Mouse (Mus musculus): Measurements from ENCODE around the gene Cdyl2. TPM values are rescaled to one million over a fixed set of nuclear protein-coding genes. Genes with fewer than 3 reads are reported as not detected.

Cdyl2 gene
- polyA plus RNA-seq, 1 experiment, result 3.2 TPM

DNA sequence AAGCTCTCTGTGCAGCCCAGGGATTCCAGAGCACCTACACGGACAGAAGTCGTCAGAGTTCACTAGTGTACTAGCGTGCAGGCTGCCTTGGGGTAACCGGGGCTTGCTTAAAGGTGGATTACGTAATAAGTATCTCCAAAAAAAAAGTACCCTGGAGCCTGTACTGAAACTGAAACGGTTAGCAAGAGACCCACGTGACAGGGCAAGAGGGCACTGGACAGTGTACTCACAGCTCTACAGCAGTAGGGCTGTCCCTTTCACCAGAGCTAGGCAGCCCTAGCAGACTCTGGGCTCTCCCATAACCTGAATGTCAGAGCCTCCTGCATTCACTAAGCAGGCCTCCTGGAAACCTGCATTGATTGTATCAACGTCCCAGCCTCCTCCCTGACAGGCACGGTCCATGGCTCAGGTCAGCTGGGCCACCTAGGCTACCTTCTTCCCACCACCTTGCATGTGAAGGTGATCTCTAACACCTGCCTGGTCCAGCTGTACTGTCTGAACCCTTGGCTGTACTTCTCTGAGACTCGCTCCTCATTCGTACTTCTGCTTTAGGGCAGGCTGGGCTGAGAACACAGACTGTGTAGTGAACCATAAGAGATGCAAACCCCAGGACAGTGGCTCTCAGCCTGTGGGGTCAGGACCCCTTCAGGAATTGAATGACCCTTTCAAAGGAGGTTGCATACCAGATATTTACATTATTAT lies 151.3 kb downstream of the Cdyl2 start:
- TF ChIP-seq CTCF (IDR thresholded peaks at IDR 0.05; ENCODE audit: borderline replicate concordance, extremely low read depth, insufficient read depth, insufficient read length), result no peak
- no peak for TF ChIP-seq POLR2A (IDR thresholded peaks at IDR 0.05; ENCODE audit: borderline replicate concordance, extremely low read depth, insufficient read depth, insufficient read length, poor library complexity, severe bottlenecking)
- no peak for DNase-seq (ENCODE audit: low read depth)

DNA sequence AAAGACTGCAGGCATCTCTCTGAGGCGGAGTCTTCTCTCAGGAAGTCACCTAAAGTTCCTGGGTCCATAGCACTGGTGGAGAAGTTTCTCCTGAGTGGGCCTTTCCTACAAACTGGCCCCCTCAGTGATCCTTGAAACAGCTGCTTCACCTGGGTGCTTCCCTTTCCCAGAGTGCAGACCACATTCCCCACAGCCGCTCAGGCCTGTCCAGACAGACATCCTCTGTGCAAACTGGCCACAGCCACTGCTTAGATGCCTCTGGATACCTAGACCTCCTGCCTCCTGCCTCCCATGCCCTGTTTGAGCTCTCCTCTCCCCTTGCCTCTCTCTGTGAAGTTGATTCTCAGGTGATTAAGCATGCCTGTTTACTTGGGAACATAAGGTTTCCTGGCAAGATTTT lies 156.1 kb downstream of the Cdyl2 start:
- TF ChIP-seq CTCF (IDR thresholded peaks at IDR 0.05; ENCODE audit: borderline replicate concordance, extremely low read depth, insufficient read depth, insufficient read length), result no peak
- TF ChIP-seq POLR2A (IDR thresholded peaks at IDR 0.05; ENCODE audit: borderline replicate concordance, extremely low read depth, insufficient read depth, insufficient read length, poor library complexity, severe bottlenecking), result no peak
- no peak for DNase-seq (ENCODE audit: low read depth)

DNA sequence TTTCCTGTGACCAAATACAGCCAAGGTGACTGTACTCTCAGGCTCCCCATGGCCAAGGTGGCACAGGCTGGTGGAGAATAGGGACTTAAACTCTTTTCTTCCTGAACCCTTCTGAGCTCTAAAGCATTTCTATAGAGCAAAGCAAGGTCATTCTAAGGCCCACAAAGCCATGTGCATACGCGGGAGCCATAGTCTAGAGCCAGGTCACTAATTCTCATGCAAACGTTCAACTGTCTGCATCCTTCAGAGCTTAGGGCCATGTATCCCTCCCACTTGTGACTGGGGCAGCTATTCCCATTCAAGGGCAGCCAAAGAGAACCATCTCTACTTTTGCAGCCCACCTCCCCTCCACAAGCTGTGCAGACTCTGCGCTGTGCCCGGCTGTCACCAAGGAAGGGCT lies 159.7 kb downstream of the Cdyl2 start:
- DNase-seq (ENCODE audit: low read depth), result no peak
- TF ChIP-seq CTCF (IDR thresholded peaks at IDR 0.05; ENCODE audit: borderline replicate concordance, extremely low read depth, insufficient read depth, insufficient read length) (no peak), POLR2A (IDR thresholded peaks at IDR 0.05; ENCODE audit: borderline replicate concordance, extremely low read depth, insufficient read depth, insufficient read length, poor library complexity, severe bottlenecking) (no peak)

DNA sequence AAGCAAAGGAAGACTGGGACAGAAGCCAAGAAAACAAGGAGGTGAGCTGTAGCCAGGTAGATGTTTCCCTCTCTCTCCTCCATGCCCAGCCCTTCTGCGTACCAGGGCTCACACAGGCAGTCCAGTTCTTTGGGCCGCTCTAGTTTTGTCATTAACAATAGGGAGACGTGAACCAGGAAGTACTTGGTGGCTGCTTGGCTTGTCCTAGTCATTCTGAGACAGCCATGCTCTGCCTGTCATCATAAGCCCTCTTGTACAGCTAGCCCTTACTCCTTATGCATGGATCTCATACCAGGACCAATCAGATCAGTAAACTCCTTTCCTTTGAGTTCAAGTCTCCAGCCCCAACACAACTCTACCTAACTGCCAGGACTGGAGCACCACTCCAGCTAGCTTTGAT lies 180.0 kb downstream of the Cdyl2 start:
- no peak for DNase-seq (ENCODE audit: low read depth)
- TF ChIP-seq CTCF (IDR thresholded peaks at IDR 0.05; ENCODE audit: borderline replicate concordance, extremely low read depth, insufficient read depth, insufficient read length), result no peak
- no peak for TF ChIP-seq POLR2A (IDR thresholded peaks at IDR 0.05; ENCODE audit: borderline replicate concordance, extremely low read depth, insufficient read depth, insufficient read length, poor library complexity, severe bottlenecking)

DNA sequence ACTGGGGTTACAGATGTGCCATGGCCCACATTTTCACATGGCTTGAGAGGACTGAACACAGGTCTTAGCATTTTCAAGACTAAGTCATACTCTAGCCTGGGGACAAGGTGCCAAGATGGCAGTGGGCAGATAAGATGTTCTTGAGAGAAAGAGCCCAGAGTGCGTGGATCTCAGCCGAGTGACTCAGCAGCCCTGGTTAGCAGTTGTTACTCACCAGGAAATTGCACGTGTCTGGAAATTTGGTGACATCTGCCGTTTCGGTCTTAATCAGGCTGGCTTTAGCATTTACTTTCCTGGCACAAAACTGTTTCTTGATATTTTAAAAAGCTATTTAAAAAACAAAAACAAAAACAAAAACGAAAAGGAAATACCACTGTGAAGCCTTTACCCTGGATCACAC lies 180.5 kb downstream of the Cdyl2 start:
- no peak for DNase-seq (ENCODE audit: low read depth)
- TF ChIP-seq POLR2A (IDR thresholded peaks at IDR 0.05; ENCODE audit: borderline replicate concordance, extremely low read depth, insufficient read depth, insufficient read length, poor library complexity, severe bottlenecking), result no peak
- no peak for TF ChIP-seq CTCF (IDR thresholded peaks at IDR 0.05; ENCODE audit: borderline replicate concordance, extremely low read depth, insufficient read depth, insufficient read length)

DNA sequence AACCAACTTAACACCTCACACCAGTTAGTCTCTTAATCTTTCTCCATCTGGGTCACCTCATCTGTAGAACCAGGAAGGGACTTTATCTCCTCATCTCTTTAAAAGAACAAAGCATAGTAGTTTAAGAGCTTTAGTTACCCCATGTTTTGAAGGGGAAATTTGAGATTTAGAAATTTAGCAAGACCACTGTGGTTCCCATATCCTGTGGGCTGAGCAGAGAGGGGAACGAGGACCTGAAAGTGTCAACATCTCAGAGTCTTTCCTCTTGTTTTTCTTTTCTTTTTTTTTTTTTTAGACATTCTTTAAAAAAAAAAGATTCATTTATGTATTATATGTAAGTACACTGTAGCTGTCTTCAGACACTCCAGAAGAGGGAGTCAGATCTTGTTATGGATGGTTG lies 189.4 kb downstream of the Cdyl2 start:
- TF ChIP-seq POLR2A (IDR thresholded peaks at IDR 0.05; ENCODE audit: borderline replicate concordance, extremely low read depth, insufficient read depth, insufficient read length, poor library complexity, severe bottlenecking) (no peak), CTCF (IDR thresholded peaks at IDR 0.05; ENCODE audit: borderline replicate concordance, extremely low read depth, insufficient read depth, insufficient read length) (no peak)
- DNase-seq (ENCODE audit: low read depth), result no peak

DNA sequence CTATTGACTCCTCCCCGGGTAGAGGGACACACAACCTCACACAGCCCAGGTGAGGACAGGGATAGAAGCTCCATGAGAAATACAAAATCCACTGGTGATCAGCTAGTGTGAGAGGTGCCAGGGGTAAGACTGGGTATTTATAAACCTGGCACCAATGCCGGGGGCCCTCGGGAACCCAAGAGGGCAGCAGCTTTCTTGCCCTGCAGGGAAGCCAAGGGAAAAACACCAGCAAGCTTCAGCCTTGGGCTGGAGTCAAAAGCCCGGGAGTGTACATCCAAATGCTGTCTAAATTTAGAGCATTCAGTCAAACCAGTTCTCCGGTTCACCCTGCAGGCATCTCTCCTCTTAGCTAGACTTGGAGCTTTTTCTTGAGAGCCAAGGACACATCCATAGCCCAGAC lies 189.9 kb downstream of the Cdyl2 start:
- no peak for DNase-seq (ENCODE audit: low read depth)
- TF ChIP-seq CTCF (IDR thresholded peaks at IDR 0.05; ENCODE audit: borderline replicate concordance, extremely low read depth, insufficient read depth, insufficient read length) (no peak), POLR2A (IDR thresholded peaks at IDR 0.05; ENCODE audit: borderline replicate concordance, extremely low read depth, insufficient read depth, insufficient read length, poor library complexity, severe bottlenecking) (no peak)

DNA sequence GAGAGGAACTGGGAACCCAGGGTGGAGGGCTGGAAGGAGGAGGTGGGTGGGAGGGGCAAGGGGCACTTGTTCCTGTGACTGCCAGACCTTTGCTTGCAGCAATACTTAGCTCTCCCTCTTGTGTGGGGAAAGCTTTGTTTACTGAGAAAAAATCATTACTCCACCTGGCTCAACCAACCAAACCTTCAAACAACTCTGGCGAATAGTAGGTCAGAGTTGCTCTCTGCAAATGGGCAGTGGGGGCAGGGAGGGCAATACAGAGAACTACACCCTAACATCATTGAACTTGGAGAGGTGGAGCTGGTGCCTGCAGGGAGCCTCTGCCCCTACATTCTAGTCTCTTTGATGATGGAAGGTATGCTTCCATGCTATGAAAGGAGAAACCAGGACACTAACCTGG lies 192.7 kb downstream of the Cdyl2 start:
- DNase-seq (ENCODE audit: low read depth), result no peak
- TF ChIP-seq CTCF (IDR thresholded peaks at IDR 0.05; ENCODE audit: borderline replicate concordance, extremely low read depth, insufficient read depth, insufficient read length) (no peak), POLR2A (IDR thresholded peaks at IDR 0.05; ENCODE audit: borderline replicate concordance, extremely low read depth, insufficient read depth, insufficient read length, poor library complexity, severe bottlenecking) (no peak)

DNA sequence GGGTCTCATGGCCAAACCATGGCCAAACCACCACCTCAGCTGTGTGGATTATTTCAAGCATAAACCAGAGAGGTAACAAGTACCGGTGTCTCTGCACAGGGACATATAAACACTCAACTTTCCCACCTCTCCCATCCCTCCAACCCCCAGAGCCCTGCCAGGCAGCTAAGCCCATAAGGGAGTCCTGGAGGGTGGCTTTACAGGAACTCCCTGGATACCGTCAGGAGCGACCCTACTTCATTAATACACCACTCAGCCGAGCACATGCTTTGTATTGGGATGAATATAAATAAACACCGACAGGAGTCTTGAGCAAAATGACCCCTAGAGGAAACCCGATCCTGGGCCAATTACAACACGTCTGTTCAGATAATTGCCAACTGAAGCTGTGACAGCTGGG lies 194.0 kb downstream of the Cdyl2 start:
- TF ChIP-seq POLR2A (IDR thresholded peaks at IDR 0.05; ENCODE audit: borderline replicate concordance, extremely low read depth, insufficient read depth, insufficient read length, poor library complexity, severe bottlenecking) (no peak), CTCF (IDR thresholded peaks at IDR 0.05; ENCODE audit: borderline replicate concordance, extremely low read depth, insufficient read depth, insufficient read length) (no peak)
- DNase-seq (ENCODE audit: low read depth), result peak; percentile 3

DNA sequence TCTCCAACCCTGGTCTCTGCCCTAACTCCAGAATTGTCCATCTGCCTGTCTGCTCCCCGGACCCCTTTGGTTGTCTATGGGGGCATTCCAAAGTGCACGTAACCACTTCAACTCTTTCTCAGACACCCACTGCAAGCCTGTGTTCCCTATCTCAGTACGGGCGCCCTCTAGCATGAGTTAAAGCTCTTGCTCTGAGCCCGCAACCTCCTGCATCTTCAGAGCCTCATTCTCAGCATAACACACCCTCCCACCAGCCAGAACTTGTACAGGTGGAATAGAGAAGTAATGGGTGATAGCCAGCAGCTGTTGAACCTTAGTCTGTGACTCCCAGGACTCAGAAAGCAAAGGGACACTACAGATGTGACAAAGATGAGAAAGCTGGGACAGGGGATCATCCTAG lies 196.0 kb downstream of the Cdyl2 start:
- TF ChIP-seq POLR2A (IDR thresholded peaks at IDR 0.05; ENCODE audit: borderline replicate concordance, extremely low read depth, insufficient read depth, insufficient read length, poor library complexity, severe bottlenecking), result no peak
- TF ChIP-seq CTCF (IDR thresholded peaks at IDR 0.05; ENCODE audit: borderline replicate concordance, extremely low read depth, insufficient read depth, insufficient read length), result no peak
- DNase-seq (ENCODE audit: low read depth), result no peak

DNA sequence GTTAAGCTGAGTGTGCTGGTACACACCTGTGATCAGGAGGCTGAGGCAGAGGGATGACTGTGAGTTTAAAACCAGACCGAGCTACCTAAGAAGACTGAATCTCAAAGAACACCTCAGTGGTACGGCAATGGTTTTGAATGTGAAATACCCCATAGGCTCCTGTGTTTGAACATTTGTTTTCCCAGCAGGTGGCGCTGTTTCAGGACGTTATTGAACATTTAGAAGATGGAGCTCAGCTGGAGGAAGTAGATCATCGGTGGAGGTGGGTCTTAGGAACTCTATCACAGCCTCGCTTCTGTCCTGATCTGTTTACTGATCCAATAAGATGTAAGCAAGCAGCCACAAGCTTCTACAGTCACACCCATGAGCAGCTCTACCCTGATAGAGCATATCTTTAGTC lies 199.7 kb downstream of the Cdyl2 start:
- TF ChIP-seq CTCF (IDR thresholded peaks at IDR 0.05; ENCODE audit: borderline replicate concordance, extremely low read depth, insufficient read depth, insufficient read length), result no peak
- TF ChIP-seq POLR2A (IDR thresholded peaks at IDR 0.05; ENCODE audit: borderline replicate concordance, extremely low read depth, insufficient read depth, insufficient read length, poor library complexity, severe bottlenecking), result no peak
- DNase-seq (ENCODE audit: low read depth), result no peak

DNA sequence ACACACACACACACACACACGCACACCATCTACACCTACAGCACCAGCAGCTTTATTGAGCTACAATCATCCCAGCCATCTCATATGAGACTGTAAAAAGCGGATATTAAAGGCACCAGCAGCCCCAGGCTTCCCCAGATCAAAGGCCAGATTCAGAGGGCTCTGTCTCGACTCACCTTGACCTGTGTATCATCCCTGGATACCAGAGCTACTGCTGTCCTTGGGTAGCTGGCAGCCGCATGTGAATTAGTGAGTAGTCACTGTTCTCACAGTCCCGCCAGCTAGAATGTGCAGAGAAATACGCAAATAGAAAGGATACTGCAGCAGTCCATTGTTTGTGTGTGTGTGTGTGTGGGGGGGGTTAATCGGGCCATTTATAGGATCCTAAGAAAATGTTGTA lies 204.1 kb downstream of the Cdyl2 start:
- no peak for DNase-seq (ENCODE audit: low read depth)
- TF ChIP-seq CTCF (IDR thresholded peaks at IDR 0.05; ENCODE audit: borderline replicate concordance, extremely low read depth, insufficient read depth, insufficient read length) (no peak), POLR2A (IDR thresholded peaks at IDR 0.05; ENCODE audit: borderline replicate concordance, extremely low read depth, insufficient read depth, insufficient read length, poor library complexity, severe bottlenecking) (no peak)

Data from brain, embryonic 14.5 days (tissue).